Mouse (Mus musculus): Measurements from ENCODE around the gene Dpagt1. TPM values are rescaled to one million over a fixed set of nuclear protein-coding genes. Genes with fewer than 3 reads are reported as not detected.

Dpagt1 gene
- total RNA-seq, 1 experiment: 16.3 TPM

- Histone ChIP-seq H3K9me3 (ENCODE audit: control insufficient read depth, insufficient read depth, low read depth, low read length) (no peaks in the 10 kb centered on the region), H3K36me3 (ENCODE audit: control insufficient read depth, insufficient read depth, low read length, poor library complexity, severe bottlenecking) (peaks cover 10% of the 10 kb centered on the region; the same call in 1 of the 2 replicates), H3K4me3 (ENCODE audit: insufficient read depth in 1 of 2, low read depth in 1 of 2, low read length in 2 of 2, poor library complexity in 1 of 2, severe bottlenecking in 1 of 2) (no peak overlapping the region), H3K4me1 (ENCODE audit: control insufficient read depth in 2 of 2, insufficient read depth in 2 of 2, low read length in 2 of 2, poor library complexity in 1 of 2) (peaks cover 2 to 19% of the 10 kb centered on the region in 2 experiments; a peak in 3 of 4 replicates), H3K9ac (ENCODE audit: insufficient read depth, low read depth, low read length, poor library complexity, severe bottlenecking) (no peak overlapping the region), H3K27ac (ENCODE audit: insufficient read depth, low read depth, low read length, poor library complexity, severe bottlenecking) (peak overlapping the region; percentile 52; the same call in 1 of the 2 replicates)
- no peak for DNase-seq (ENCODE audit: low read depth, low spot score)
- in situ Hi-C loops (cut with MboI; ENCODE audit: low sequenced_read_pairs in 2 of 2, unreplicated experiment in 2 of 2): no loop called here
- TF ChIP-seq CHD2 (IDR thresholded peaks at IDR 0.05; ENCODE audit: low read depth, low read length) (no peak), MAFK (IDR thresholded peaks at IDR 0.05; ENCODE audit: insufficient read depth, low read depth, low read length) (no peak), HCFC1 (IDR thresholded peaks at IDR 0.05; ENCODE audit: borderline replicate concordance, insufficient read depth, low read length) (no peak), ZC3H11A (IDR thresholded peaks at IDR 0.05; ENCODE audit: borderline replicate concordance, low read depth, low read length) (no peak), ZNF384 (IDR thresholded peaks at IDR 0.05; ENCODE audit: low read depth, low read length) (no peak)
Observed at GRCm38 (mm10) chr9:44347166-44347565, 21.3 kb downstream of the Dpagt1 start.

GRCm38 (mm10) chr9:44347621-44348020 is 21.8 kb downstream of the Dpagt1 start:
- no peak overlapping the region for H3K4me3 ChIP-seq (ENCODE audit: insufficient read depth in 1 of 2, low read depth in 1 of 2, low read length in 2 of 2, poor library complexity in 1 of 2, severe bottlenecking in 1 of 2)
- H3K4me1 ChIP-seq (ENCODE audit: control insufficient read depth in 2 of 2, insufficient read depth in 2 of 2, low read length in 2 of 2, poor library complexity in 1 of 2): peaks cover 2 to 18% of the 10 kb centered on the region in 2 experiments; a peak in 3 of 4 replicates
- H3K9ac ChIP-seq (ENCODE audit: insufficient read depth, low read depth, low read length, poor library complexity, severe bottlenecking): no peak overlapping the region
- in situ Hi-C loops (cut with MboI; ENCODE audit: low sequenced_read_pairs in 2 of 2, unreplicated experiment in 2 of 2): no loop called here
- H3K9me3 ChIP-seq (ENCODE audit: control insufficient read depth, insufficient read depth, low read depth, low read length): no peaks in the 10 kb centered on the region
- peak overlapping the region; percentile 52; the same call in 1 of the 2 replicates for H3K27ac ChIP-seq (ENCODE audit: insufficient read depth, low read depth, low read length, poor library complexity, severe bottlenecking)
- H3K36me3 ChIP-seq (ENCODE audit: control insufficient read depth, insufficient read depth, low read length, poor library complexity, severe bottlenecking): peaks cover 11% of the 10 kb centered on the region; the same call in 1 of the 2 replicates
- DNase-seq (ENCODE audit: low read depth, low spot score): no peak
- TF ChIP-seq HCFC1 (IDR thresholded peaks at IDR 0.05; ENCODE audit: borderline replicate concordance, insufficient read depth, low read length) (no peak), ZNF384 (IDR thresholded peaks at IDR 0.05; ENCODE audit: low read depth, low read length) (no peak), MAFK (IDR thresholded peaks at IDR 0.05; ENCODE audit: insufficient read depth, low read depth, low read length) (no peak), ZC3H11A (IDR thresholded peaks at IDR 0.05; ENCODE audit: borderline replicate concordance, low read depth, low read length) (no peak), CHD2 (IDR thresholded peaks at IDR 0.05; ENCODE audit: low read depth, low read length) (no peak)

GRCm38 (mm10) chr9:44348546-44348945 is 22.7 kb downstream of the Dpagt1 start:
- Histone ChIP-seq H3K36me3 (ENCODE audit: control insufficient read depth, insufficient read depth, low read length, poor library complexity, severe bottlenecking) (peaks cover 20% of the 10 kb centered on the region), H3K4me1 (ENCODE audit: control insufficient read depth in 2 of 2, insufficient read depth in 2 of 2, low read length in 2 of 2, poor library complexity in 1 of 2) (peaks cover 2 to 15% of the 10 kb centered on the region in 2 experiments; a peak in 3 of 4 replicates), H3K9me3 (ENCODE audit: control insufficient read depth, insufficient read depth, low read depth, low read length) (no peaks in the 10 kb centered on the region), H3K27ac (ENCODE audit: insufficient read depth, low read depth, low read length, poor library complexity, severe bottlenecking) (no peak overlapping the region), H3K9ac (ENCODE audit: insufficient read depth, low read depth, low read length, poor library complexity, severe bottlenecking) (no peak overlapping the region), H3K4me3 (ENCODE audit: insufficient read depth in 1 of 2, low read depth in 1 of 2, low read length in 2 of 2, poor library complexity in 1 of 2, severe bottlenecking in 1 of 2) (no peak overlapping the region)
- TF ChIP-seq HCFC1 (IDR thresholded peaks at IDR 0.05; ENCODE audit: borderline replicate concordance, insufficient read depth, low read length) (no peak), ZNF384 (IDR thresholded peaks at IDR 0.05; ENCODE audit: low read depth, low read length) (no peak), CHD2 (IDR thresholded peaks at IDR 0.05; ENCODE audit: low read depth, low read length) (no peak), MAFK (IDR thresholded peaks at IDR 0.05; ENCODE audit: insufficient read depth, low read depth, low read length) (no peak), ZC3H11A (IDR thresholded peaks at IDR 0.05; ENCODE audit: borderline replicate concordance, low read depth, low read length) (no peak)
- in situ Hi-C loops (cut with MboI; ENCODE audit: low sequenced_read_pairs in 2 of 2, unreplicated experiment in 2 of 2): no loop called here
- no peak for DNase-seq (ENCODE audit: low read depth, low spot score)

GRCm38 (mm10) chr9:44351396-44351795 is 25.6 kb downstream of the Dpagt1 start:
- Histone ChIP-seq H3K9me3 (ENCODE audit: control insufficient read depth, insufficient read depth, low read depth, low read length) (no peaks in the 10 kb centered on the region), H3K4me3 (ENCODE audit: insufficient read depth in 1 of 2, low read depth in 1 of 2, low read length in 2 of 2, poor library complexity in 1 of 2, severe bottlenecking in 1 of 2) (no peak overlapping the region), H3K36me3 (ENCODE audit: control insufficient read depth, insufficient read depth, low read length, poor library complexity, severe bottlenecking) (peaks cover 42% of the 10 kb centered on the region), H3K9ac (ENCODE audit: insufficient read depth, low read depth, low read length, poor library complexity, severe bottlenecking) (no peak overlapping the region), H3K4me1 (ENCODE audit: control insufficient read depth in 2 of 2, insufficient read depth in 2 of 2, low read length in 2 of 2, poor library complexity in 1 of 2) (peaks cover 2 to 9% of the 10 kb centered on the region in 2 experiments; a peak in 1 of 4 replicates), H3K27ac (ENCODE audit: insufficient read depth, low read depth, low read length, poor library complexity, severe bottlenecking) (no peak overlapping the region)
- no peak for DNase-seq (ENCODE audit: low read depth, low spot score)
- in situ Hi-C loops (cut with MboI; ENCODE audit: low sequenced_read_pairs in 2 of 2, unreplicated experiment in 2 of 2): no loop called here
- no peak for TF ChIP-seq ZC3H11A (IDR thresholded peaks at IDR 0.05; ENCODE audit: borderline replicate concordance, low read depth, low read length)
- TF ChIP-seq MAFK (IDR thresholded peaks at IDR 0.05; ENCODE audit: insufficient read depth, low read depth, low read length): no peak

GRCm38 (mm10) chr9:44352337-44352736 is 26.5 kb downstream of the Dpagt1 start:
- in situ Hi-C loops (cut with MboI; ENCODE audit: low sequenced_read_pairs in 2 of 2, unreplicated experiment in 2 of 2): no loop called here
- 0 out of 2 replicates have a peak overlapping the region, but pooled peaks have one; percentile 39 for H3K9ac ChIP-seq (ENCODE audit: insufficient read depth, low read depth, low read length, poor library complexity, severe bottlenecking)
- no peak for DNase-seq (ENCODE audit: low read depth, low spot score)
- H3K4me3 ChIP-seq (ENCODE audit: insufficient read depth in 1 of 2, low read depth in 1 of 2, low read length in 2 of 2, poor library complexity in 1 of 2, severe bottlenecking in 1 of 2): peak overlapping the region; percentile 12 to 36; a peak in 1 of 4 replicates
- no peaks in the 10 kb centered on the region for H3K9me3 ChIP-seq (ENCODE audit: control insufficient read depth, insufficient read depth, low read depth, low read length)
- H3K4me1 ChIP-seq (ENCODE audit: control insufficient read depth in 2 of 2, insufficient read depth in 2 of 2, low read length in 2 of 2, poor library complexity in 1 of 2): peaks cover 0 to 6% of the 10 kb centered on the region in 2 experiments; a peak in 1 of 4 replicates
- H3K27ac ChIP-seq (ENCODE audit: insufficient read depth, low read depth, low read length, poor library complexity, severe bottlenecking): no peak overlapping the region
- TF ChIP-seq ZNF384 (IDR thresholded peaks at IDR 0.05; ENCODE audit: low read depth, low read length): no peak
- TF ChIP-seq MAFK (IDR thresholded peaks at IDR 0.05; ENCODE audit: insufficient read depth, low read depth, low read length): no peak
- no peak for TF ChIP-seq ZC3H11A (IDR thresholded peaks at IDR 0.05; ENCODE audit: borderline replicate concordance, low read depth, low read length)
- no peak for TF ChIP-seq HCFC1 (IDR thresholded peaks at IDR 0.05; ENCODE audit: borderline replicate concordance, insufficient read depth, low read length)
- TF ChIP-seq CHD2 (IDR thresholded peaks at IDR 0.05; ENCODE audit: low read depth, low read length): no peak
- H3K36me3 ChIP-seq (ENCODE audit: control insufficient read depth, insufficient read depth, low read length, poor library complexity, severe bottlenecking): peaks cover 49% of the 10 kb centered on the region

All from ES-E14 (cell line).